Mouse (Mus musculus) lung, postnatal 4 days (tissue): ENCODE results near the gene Trp63.

Source experiments
- DNase-seq, 2 experiments: peaks; one replicate each; pipeline ENCODE4 v3.0.0; 2021

The Trp63 gene

DNA sequence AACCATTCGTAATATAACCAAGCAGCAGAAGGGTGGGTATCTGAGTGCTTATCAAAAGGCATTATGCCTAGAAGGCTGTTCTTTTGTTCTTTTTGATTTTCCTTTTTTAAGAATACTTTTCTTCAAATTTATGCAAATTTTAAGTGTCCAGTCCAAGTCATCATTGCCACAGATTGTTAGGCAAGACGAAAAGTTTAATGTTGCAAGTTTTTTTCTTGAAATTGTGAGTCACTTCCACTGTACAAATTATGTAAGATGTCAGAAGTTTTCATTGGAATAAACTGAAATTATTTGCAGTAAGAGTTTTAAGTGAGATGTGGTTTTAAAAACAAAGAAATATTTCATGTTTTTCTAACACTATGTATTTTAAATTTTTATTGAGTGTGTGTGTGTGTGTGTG, 100.7 kb downstream of the Trp63 start:
- DNase-seq, result no peak

DNA sequence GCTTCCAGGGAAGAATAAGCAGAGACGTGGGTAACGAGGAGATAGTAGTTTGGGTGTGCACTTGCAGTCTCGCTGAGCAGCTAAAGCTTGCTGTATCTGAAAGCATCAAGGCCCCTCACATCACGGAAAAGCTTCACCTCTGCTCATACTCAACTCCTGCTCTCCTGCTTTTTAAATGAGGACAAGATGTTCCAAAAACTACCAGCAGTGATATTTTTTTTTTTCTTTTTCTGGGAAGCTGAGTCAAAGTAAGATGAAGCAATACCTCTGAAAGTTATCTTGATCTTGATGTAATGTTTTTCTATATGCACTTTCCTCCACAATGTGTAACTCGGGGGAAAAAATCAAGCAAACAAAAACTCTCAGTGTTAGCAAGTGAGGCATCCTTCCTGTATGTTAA, 102.9 kb downstream of the Trp63 start:
- DNase-seq, result no peak

DNA sequence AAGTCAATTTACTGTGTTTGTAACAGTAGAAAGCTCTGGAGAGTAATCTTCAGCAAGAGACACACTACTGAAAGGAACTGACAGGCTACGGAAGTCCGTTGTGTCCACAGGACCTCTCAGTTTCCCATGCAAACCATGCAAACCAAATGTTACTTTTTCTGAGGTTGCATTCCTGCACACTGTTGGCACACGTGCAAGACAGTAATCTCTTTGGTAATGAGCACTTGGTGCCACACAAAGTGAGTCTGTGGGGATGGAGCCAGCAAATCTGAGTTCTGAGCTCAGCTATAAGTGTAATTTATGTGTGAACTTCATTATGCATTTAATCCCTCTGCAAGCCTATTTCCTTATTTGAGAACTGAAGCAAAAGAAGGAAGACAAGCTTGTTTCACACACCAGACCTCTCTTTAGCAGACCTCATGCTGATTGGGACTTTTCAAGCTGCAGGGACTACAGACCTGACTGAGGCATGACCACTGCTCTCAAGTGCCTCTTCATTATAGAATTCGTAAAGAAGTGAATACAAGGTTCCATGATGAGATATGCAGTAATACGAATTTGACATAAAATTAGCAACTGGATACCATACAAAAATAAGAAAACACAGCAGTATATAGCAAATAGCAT, 109.2 kb downstream of the Trp63 start:
- no peak for DNase-seq

DNA sequence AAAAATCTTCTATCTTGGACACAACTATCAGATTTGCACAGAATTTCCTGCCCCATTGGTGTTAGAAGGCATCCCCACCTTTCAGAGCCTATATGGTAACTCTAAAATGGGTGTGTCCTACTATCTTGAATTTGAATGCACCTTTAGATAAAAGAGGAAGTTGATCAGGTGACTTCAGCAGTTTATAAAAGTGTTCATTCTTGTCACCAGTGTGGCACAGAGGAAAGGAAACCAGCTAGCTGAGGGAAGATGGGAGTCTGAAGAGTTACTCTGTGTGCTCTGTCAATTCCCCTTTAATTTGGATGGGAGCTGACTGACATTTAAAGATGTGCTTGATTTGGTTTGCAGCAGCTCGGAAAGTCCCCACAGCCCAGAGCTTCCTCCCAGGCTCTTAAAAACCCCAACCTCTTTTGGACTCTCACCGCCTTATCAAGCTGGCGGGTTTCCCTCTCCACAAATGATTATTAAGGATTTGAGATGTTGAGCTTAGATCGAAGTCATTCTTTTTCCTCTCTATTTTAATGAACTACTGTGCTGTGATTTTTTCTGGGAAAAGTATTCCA, 114.2 kb downstream of the Trp63 start:
- no peak for DNase-seq

DNA sequence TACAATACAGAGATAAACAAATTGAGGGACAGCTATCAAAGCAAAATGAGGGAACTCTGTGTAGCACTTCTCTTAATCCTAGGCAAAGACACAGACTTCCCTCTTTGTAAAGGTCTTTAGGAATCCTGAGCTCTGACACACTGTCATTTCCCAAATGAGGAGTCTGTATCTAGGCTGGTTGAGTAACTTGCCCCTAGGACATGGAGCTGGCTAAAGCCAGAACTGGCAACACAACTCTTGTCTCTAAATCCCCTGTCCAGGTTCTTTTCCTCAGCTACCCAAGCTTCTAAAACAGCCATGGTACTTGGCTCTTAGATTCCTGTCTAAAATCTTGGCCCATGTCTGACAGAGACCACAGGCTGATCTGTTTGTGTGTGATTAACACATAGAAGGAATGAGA, 116.1 kb downstream of the Trp63 start:
- DNase-seq, result no peak

DNA sequence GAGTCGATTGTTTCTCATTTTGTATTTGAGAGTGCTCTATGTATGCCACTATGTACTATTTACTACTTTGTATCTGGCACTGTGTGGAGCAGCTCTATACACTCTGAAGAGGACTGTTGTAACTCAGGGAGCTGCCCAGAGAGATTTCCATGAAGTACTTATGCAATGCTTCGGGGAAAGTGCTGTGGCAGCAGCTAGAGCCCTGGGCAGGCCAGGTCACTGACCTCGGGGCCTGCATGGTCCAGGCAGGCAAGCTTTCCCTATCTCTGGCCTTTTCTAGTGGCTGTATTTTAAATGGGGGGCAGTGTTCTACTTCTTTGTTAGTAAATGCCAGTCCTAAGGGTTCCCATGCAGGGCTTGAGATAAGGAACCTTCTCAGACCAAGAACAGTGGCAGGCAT, 121.4 kb downstream of the Trp63 start:
- peak in 1 of 2 experiments; percentile 22 for DNase-seq

DNA sequence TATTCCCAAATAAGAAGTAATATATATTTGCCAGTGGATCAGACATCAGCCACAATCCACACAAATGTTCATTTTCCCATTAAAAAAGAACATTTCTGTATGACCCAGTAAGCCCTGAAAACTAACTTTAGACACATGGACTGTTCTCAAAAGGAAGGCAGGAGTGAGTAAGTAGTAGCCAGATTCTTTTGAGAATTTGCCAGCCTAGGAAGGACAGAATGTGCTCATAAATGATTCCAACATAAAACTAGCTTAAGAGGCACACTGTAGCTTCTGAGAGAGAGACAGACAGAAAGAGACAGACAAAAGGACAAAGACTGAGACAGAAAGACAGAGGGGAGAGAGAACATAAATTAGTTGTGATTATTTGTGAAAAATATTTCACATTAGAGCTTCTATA, 123.6 kb downstream of the Trp63 start:
- DNase-seq, result no peak

DNA sequence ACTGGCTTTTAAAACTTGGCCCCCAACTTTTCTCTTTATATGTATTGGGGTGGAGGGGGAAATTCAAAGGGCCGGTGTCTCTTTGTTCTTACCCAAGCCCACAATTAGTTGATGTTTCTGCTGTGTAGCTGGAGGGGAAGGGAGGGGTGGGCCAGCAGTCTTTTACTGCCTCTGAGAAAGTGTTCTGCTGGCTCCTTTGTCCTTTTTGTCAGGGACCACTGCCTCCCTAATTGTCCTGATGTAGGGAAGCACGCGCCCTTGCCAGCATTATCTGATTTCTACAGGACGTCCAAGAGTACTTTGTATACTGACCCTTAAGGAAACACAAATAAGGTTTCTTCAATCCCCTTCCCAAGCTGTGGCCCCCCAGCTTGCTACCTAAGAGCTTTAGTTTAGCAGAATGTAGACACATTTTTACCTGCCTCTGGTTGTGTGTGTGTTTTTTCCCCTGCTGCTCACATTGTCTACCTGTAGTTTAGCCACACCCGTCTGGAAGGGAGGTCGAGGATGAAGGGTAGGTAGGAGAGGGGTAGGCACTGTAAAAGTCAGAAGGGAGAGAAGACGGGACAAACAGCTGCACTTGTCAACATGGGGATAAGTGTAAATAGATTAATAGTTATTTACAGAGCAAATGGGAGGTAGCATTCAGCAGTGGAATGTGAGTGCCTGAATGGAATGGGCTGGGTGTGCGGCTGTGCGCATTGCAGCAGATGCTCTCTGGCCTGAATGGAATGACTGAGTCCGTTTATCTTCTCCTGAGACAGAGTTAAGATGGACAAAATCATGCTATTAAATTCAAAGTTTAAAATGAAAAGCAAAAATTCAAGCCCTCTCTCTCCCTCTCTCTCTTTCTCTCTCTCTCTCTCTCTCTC, 134.4 kb downstream of the Trp63 start:
- no peak for DNase-seq

DNA sequence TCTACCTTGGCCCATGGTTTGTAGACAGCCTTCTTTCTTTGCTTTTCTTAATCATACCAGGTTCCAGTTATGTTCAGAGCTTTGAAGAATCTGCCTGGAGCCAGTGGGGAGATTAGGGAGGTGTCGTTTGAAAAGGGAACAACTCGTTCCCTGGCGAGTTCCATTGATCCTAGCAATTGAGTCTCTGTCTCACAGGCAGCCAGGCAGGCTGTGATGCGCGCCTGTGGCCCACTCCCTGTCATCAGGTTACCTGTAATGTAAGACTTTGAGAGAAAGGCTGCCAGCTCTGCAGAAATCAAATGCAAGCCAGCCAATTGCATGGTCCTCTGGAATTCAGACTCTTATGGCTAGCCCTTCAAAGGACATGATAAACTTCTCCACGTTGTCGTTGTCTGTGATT, 142.5 kb downstream of the Trp63 start:
- DNase-seq, result no peak

DNA sequence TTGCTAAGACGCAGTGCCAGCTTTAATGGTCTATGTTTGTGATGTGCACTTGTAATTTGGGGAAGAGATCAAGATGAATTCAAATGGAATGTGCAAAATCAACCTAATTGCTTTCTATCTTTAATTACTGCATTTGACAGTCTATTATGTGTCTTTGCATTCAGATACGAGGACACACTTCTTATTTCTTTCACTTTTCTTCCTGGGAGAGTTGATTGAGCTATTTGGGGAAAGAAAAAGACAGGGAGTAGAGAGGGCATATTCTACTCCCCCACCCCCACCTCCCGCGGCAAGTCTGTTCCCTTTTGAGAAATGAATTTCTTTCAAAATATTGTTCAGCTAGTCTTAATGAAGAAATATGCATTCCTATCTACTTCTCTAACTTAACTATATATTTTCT, 149.0 kb downstream of the Trp63 start:
- DNase-seq, result no peak

DNA sequence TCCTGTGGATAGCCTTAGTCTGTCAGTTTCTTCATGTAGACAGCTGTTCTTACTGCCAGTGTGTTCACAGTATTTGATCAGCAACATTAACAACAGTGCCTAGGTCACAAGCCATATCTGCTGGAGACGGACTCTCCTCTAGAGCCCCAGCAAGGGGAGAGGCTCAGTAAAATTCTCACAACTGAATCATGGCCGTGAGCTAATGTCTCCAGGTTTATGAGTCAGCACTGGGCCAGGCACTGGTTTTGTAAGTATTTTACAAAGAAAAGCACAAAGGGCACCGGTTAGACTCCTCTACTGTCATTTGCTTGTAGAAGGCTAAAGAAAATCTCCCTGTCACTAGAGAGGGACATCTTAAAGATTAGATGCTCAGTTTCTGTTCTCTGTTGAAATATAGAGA, 151.7 kb downstream of the Trp63 start:
- no peak for DNase-seq

DNA sequence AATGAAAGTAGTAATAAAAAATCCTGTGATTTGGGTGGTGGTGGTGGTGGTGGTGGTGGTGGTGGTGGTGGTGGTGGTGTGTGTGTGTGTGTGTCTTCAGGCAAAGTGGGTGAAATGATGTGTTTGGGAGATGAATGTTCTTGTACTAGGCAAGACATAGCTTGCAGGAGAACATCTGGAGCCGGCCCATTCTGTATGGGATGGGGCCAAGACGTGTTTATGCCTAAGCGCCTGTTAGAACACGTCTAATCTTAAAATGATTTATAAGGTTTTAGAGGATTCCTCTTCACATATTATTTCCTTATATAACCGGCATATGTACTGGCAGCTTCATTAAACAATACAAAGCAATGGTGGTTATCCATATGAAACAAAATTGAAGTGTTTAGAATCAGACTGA, 152.2 kb downstream of the Trp63 start:
- DNase-seq, result no peak

DNA sequence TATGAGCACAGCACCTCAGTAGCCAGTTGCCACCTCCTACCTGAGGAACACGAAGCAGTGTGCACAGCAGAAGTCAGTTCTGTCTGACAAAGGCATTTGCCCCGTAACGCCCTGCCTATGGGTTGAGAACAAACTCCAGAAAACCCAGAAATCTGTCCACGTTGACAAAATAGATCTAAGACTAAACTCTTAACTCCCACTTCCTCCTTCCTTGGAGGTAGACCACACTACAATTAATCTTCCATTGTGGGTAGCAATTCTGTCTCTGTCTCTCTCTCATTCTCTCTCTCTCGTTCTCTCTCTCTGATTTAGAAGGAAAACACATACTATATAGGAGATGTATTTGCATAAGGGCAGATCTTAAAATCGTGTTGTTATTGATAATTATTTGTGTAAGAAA, 159.4 kb downstream of the Trp63 start:
- no peak for DNase-seq

DNA sequence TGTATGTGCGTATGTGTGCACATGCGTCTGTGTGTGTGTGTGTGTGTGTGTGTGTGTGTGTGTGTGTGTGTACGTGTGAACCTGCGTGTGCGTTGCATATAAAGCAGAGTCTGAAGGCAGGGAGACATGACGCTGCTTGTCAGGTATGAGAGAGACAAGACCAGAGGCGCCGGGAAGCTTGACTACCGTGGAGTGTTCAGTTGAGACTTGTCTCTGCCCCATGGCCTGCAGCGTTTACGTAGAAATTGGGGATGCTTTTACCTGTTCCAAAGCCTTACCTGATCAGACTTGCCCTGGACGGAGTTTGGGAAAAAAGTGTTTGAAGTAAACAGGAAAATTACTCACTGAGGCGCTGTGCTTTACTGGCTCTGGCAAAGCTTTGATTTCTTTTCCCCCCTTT, 160.1 kb downstream of the Trp63 start:
- no peak for DNase-seq

DNA sequence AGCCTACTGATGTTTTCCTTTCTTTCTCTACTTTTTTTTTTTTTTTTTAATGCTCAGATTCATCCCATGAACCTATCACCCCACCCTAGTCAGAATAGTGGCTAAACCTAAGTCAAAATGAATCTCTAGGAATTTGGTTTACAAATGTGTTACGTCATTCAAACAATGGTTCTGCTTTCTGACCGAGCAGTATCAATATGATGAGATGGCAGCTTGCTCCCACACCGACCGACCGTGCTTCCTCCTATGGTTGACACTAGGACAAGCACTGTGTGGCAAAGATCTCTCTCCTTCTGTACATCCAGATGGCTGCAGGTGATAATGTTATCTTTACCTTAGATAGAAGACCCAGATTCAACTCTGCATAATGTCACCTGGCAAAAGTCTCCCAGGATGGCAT, 163.0 kb downstream of the Trp63 start:
- no peak for DNase-seq

DNA sequence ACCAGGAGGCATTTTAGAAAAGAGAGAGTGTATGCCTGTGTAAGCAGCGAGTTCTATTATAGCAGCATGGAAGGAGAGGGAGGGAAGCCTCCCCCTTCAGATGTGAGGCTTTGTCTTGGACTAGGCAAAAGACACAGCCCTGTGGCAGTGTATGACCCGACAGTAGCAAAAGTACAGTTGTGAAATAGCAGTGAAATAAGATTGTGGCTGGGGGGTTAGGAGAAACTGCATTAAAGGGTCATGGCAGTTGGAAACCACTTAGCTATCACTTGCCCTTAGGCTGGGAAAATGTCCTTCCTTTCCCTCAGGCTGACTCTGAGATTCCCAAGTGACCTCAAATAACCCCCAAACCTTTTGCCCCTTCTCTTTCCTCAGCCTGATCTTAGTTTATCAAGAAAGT, 164.9 kb downstream of the Trp63 start:
- no peak for DNase-seq

DNA sequence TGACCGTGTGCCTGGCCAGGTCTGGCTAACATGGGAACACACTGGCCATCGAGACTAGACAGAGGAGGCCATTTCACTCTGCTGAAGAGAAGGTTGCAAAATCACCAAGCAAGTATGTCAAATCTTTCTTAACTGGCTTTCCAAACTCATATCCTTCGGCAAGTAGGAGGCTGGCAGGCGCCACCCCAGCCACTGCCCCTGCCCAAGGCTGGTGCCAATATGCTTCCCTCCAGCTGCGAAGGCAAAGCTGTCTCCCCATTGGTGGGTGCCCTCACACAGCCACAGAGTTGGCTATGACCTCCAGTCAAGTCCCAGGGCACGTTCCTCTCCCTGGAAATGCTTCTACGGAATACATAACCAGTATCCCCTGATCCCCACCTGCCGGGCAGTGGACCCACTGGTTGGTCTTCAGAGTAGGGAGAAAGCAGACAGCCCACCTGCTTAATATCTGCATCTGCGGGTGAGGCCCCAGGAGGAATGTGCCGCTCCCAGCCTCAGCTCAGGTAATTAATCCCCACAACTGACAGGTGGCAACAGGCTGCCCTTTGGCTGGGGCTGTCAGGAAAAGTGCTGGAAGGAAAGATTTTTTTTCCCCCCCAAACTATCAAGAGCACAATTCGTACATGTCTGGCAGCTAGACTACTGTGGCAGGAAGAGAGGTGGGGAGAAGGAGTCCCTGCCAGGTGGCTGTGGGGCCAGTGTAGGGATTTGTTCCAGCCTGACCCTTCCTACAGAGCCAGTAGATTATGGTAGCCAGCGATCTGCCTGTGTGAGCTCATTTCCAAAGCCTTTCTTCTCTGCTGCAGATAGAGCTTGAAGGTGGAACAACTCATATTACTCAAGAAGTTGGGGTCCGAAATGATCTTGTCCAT, 166.3 kb downstream of the Trp63 start:
- DNase-seq, result peak; percentile 6 to 33

DNA sequence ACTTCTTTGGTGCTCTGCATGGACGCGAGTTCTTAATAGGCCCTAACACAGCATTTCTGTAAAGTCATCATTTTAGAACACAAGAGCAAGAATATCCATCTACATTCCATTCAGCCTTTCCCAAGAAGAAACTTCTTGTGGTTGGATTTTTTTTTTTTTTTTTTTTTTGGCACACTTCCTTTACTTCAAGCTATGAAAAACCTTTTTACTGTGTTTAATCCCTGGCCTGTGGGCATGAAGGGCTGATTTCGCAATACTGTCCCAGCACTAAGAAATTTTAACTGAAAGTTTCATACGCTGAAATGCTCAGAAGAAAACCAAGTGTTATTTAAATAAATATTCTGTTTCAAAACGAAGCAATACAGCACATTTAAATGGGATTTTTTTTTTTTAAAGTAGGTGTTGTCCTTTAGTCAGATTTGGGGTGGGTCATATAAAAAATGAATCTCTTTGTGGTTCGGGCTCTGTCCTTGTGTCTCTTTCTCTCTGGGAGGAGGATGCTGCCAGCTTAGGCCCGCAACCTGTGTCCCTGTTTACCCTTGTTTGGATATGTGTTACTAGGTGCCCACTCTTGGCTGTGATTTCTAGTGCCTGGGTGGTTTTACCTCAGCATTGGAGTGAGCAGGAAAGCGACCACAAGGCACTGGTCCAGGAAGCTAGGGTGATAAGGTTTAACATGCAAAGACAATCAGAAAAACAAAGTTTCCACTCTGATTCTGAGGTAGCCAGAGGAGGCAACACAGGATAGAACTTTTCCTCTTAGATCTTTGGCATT, 177.4 kb downstream of the Trp63 start:
- DNase-seq, result no peak

DNA sequence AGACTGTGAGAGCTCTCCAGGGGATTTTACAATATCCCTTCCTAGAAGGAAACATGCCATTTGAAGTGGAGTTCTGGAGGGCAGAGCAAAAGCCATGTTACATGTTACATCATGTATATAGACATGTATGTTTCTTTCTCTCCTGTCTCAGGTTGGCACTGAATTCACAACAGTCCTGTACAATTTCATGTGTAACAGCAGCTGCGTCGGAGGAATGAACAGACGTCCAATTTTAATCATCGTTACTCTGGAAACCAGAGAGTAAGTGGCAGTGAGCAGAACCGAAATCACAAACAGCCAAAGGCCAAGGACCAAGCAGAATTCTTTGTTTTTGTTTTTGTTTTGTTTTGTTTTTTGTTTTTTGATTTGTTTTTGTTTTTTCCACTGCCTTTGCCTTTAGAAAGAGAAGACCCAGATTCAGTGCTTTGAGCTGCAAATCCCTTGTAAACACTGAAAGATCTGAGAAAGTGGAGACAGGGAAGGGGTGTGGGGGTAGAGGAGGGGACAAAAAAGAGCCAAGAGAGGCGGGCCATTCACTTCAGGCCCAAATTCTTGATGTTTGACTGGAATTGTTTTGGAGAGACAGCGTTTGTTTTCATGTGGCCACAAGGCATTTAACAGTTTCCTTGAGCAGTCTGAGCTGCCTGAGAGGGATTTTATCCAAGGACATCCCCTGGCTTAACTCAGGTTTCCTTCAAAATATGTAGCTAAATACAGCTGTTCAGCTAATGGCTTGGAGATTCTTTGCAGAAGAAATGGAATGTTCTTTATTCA, 181.7 kb downstream of the Trp63 start:
- DNase-seq, result peak in 1 of 2 experiments; percentile 24

DNA sequence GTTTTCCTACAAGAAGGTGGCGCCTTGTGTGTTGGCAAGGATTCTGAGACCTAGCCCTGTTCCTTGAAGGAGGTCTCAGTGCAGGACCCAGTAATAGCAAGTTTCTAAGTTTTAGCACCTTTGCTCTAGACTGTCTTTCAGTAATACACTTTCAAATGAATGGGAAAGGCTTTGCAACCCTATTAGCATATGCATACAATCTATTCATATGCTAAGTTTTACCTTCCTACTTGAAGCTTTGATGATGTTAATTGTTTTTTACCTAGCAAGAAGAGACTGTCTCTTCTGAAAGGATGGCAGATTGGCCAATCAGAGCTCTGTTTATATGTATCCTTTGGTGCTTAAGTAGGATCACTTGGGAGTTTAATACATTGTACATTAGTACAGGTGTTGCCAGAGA, 187.9 kb downstream of the Trp63 start:
- no peak for DNase-seq

DNA sequence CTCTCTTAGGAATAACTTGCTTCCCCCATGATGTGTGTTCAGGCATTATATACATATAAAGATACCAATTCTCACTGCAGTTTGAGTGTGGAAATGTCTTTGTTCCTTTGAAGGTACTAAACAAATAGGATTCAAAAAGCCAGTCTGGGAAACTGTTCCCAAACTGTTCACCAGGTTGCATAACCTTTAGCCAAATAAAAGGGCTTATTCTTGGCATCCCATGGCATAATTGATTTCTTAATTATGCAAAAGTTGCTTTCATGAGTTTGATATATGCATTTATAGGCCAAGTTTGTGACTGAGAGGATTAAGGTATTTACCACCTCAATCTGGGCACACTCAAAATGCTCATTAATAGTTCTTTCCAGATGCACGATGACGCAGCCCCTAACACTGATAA, 192.1 kb downstream of the Trp63 start:
- DNase-seq, result no peak
